Mouse (Mus musculus) spleen, adult 2 months (tissue): ENCODE results near the gene Cog2. TPM values are rescaled to one million over a fixed set of nuclear protein-coding genes. Genes with fewer than 3 reads are reported as not detected.

Source experiments
- DNase-seq, 2 experiments: peaks; one replicate each; pipeline versions ENCODE4 v3.0.0 to v3.0.0-alpha.2; 2012 to 2021; ENCODE audit warnings: low spot score in 2 of 2, low read depth in 1 of 2
- H3K27ac ChIP-seq: fragments of 200-500 bp; 2 replicates; pipeline ENCODE4 v1.5.1; 2012; ENCODE audit warnings: low read length, inconsistent platforms; ENCODE audit not compliant: insufficient read depth
- H3K27me3 ChIP-seq: fragments of 200-500 bp; 2 replicates; pipeline ENCODE4 v1.6.1; 2012; ENCODE audit warnings: mild to moderate bottlenecking, moderate library complexity, low read length, inconsistent platforms; ENCODE audit not compliant: control insufficient read depth, insufficient read depth
- H3K36me3 ChIP-seq: fragments of 200-500 bp; 2 replicates; pipeline ENCODE4 v1.6.1; 2012; ENCODE audit warnings: mild to moderate bottlenecking, low read length, inconsistent platforms; ENCODE audit not compliant: control insufficient read depth, insufficient read depth
- H3K4me1 ChIP-seq: fragments of 200-500 bp; 2 replicates; pipeline ENCODE4 v1.6.1; 2011; ENCODE audit warnings: inconsistent platforms; ENCODE audit not compliant: control insufficient read depth, insufficient read depth, insufficient read length
- H3K4me3 ChIP-seq: fragments of 200-500 bp; 2 replicates; pipeline ENCODE4 v1.5.1; 2011; ENCODE audit warnings: mild to moderate bottlenecking, inconsistent platforms; ENCODE audit not compliant: insufficient read depth, insufficient read length; ENCODE audit errors: extremely low read depth
- CTCF ChIP-seq: fragments of 200-500 bp; IDR thresholded peaks from 2 replicates; pipeline ENCODE4 v1.5.1; 2011; ENCODE audit warnings: mild to moderate bottlenecking, inconsistent platforms; ENCODE audit not compliant: insufficient read depth, insufficient read length, insufficient replicate concordance; ENCODE audit errors: extremely low read depth
- POLR2A ChIP-seq: fragments of 200-500 bp; IDR thresholded peaks from 2 replicates; pipeline ENCODE4 v1.6.1; 2011; ENCODE audit warnings: low read depth, low read length, inconsistent platforms
- WGBS: fragments of 180-500 bp; shearing (Covaris S2); methylation state at CpG from one replicate; pipeline ENCODE4 v1.1.7; 2018; 5-methylcytosine and 5-hydroxymethylcytosine counted together
- polyA plus RNA-seq: library from polyadenylated mRNA; depleted of rRNA; stranded (reverse); fragments of >200 nt; gene quantifications from 2 replicates; pipeline ENCODE4 v1.2.3, GENCODE M21; 2012

Cog2 gene
- polyA plus RNA-seq, 1 experiment: 15.1 TPM

DNA sequence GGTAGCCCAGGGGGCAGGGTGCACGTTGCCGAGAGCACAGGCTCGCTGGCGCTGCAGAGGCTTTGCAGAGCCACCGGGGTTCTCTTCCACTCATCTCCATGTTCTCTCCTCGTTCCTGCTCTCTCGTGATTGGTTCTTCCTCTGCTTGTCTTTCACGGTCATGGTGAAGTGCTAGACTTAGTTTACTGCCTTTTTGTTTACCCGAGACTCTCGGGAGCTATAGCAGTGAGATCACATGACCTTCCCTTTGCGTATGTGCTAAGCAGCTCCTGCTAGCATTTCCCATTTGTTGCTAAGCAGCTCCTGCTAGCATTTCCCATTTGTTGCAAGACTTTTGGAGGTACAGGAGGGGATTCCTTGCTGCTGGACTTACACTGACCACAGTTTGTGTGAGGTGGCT is 26.7 kb downstream of the Cog2 start:
- no peak for DNase-seq
- 87% methylated on average over 11 of the region's 11 CpGs for WGBS
- Histone ChIP-seq H3K4me3 (no peak overlapping the region), H3K36me3 (peaks cover 66% of the 10 kb centered on the region), H3K27me3 (no peaks in the 10 kb centered on the region), H3K4me1 (no peaks in the 10 kb centered on the region), H3K27ac (no peak overlapping the region)
- TF ChIP-seq CTCF (no peak), POLR2A (no peak)

GRCm38 (mm10) chr8:124548187-124548586 is 27.6 kb downstream of the Cog2 start:
- Histone ChIP-seq H3K27ac (no peak overlapping the region), H3K4me3 (no peak overlapping the region), H3K27me3 (no peaks in the 10 kb centered on the region), H3K4me1 (no peaks in the 10 kb centered on the region), H3K36me3 (peaks cover 65% of the 10 kb centered on the region)
- TF ChIP-seq POLR2A (no peak), CTCF (no peak)
- 93% methylated on average over 1 of the region's 1 CpGs for WGBS
- no peak for DNase-seq

GRCm38 (mm10) chr8:124551011-124551661 is 30.6 kb downstream of the Cog2 start:
- Histone ChIP-seq H3K4me3 (no peak overlapping the region), H3K4me1 (no peaks in the 10 kb centered on the region), H3K36me3 (peaks cover 46% of the 10 kb centered on the region), H3K27me3 (no peaks in the 10 kb centered on the region), H3K27ac (no peak overlapping the region)
- no peak for TF ChIP-seq CTCF
- no peak for TF ChIP-seq POLR2A
- DNase-seq: no peak
- 96% methylated on average over 15 of the region's 15 CpGs for WGBS

- H3K4me3 ChIP-seq: no peak overlapping the region
- peaks cover 21% of the 10 kb centered on the region for H3K36me3 ChIP-seq
- no peaks in the 10 kb centered on the region for H3K4me1 ChIP-seq
- no peak overlapping the region for H3K27ac ChIP-seq
- DNase-seq: no peak
- WGBS: 91% methylated on average over 7 of the region's 7 CpGs
- no peak for TF ChIP-seq POLR2A
- TF ChIP-seq CTCF: no peak
- no peaks in the 10 kb centered on the region for H3K27me3 ChIP-seq
These were observed 34.7 kb downstream of the Cog2 start for GRCm38 (mm10) chr8:124555113-124555750.

DNA sequence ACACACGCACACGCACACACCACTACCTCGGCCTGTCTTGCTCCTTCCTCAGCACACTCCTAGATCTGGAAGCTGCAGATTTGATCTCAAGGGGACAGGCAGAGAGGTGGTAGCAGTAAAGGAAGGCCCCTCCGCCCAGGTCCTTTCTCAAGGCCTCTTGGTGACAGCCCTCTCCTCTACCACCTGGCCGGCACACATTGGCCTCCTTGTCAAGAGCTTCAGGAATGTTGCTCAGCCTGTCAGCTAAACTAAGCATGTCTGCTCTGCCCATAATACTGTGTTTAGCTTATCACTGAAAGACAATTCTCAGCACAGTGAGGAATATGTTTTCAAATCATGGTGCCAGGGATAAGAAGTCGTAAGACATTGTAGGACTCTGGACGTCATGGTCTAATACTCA is 35.6 kb downstream of the Cog2 start:
- no peak overlapping the region for H3K27ac ChIP-seq
- H3K27me3 ChIP-seq: no peaks in the 10 kb centered on the region
- no peaks in the 10 kb centered on the region for H3K4me1 ChIP-seq
- peaks cover 12% of the 10 kb centered on the region for H3K36me3 ChIP-seq
- no peak overlapping the region for H3K4me3 ChIP-seq
- WGBS: 91% methylated on average over 7 of the region's 7 CpGs
- DNase-seq: no peak
- no peak for TF ChIP-seq CTCF
- TF ChIP-seq POLR2A: no peak

DNA sequence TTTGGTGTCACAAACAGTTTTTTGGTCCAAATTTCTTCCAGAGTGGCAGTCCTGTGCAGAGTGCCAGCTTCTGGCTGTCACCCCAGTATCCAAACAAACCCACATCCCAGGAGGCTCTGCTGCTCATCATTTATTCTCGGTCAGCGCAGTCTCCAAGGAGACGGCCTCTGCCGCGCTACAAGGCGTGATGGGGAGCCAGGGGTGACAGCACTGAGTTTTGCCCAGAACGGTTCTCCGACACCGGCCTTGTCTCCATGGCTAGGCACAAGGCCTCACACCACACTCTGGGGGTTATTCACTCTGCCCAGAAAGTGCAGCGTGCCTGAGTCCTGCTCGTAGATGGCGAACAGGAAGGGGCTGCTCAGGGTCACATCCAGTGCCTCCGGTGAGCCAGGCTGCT is 36.1 kb downstream of the Cog2 start:
- DNase-seq: no peak

DNA sequence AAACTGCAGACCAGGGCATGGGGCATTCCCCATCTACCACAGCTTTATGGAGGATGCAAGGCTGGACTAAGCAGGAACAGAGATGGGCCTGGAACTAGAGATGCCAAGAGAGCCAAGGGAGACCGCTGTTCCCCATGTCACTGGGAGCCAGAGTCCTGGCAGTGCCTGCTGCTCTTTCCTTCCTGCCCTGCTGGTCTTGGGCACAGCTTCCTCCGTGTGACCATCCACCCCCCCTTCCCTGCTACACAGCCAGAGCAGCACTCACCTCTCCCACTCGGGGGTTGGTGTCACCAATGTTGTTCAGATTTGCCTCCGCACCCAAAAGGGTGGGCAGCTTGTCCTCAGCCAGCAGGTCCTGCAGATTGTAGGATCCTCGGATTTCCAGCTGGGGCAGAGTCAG is 36.9 kb downstream of the Cog2 start:
- WGBS: 64% methylated on average over 5 of the region's 5 CpGs
- Histone ChIP-seq H3K4me1 (no peaks in the 10 kb centered on the region), H3K27me3 (no peaks in the 10 kb centered on the region), H3K27ac (no peak overlapping the region), H3K36me3 (peaks cover 4% of the 10 kb centered on the region; the same call in 1 of the 2 replicates), H3K4me3 (no peak overlapping the region)
- TF ChIP-seq POLR2A (no peak), CTCF (no peak)
- DNase-seq: no peak

More for the DNA sequence above, 36.1 kb downstream of the Cog2 start:
- Histone ChIP-seq H3K27me3 (no peaks in the 10 kb centered on the region), H3K36me3 (peaks cover 10% of the 10 kb centered on the region), H3K4me1 (no peaks in the 10 kb centered on the region), H3K4me3 (no peak overlapping the region), H3K27ac (no peak overlapping the region)
- no peak for TF ChIP-seq POLR2A
- no peak for TF ChIP-seq CTCF
- 91% methylated on average over 13 of the region's 13 CpGs for WGBS
